Mouse (Mus musculus): ENCODE measurements around the gene Olfr70. TPM values are rescaled to one million over a fixed set of nuclear protein-coding genes. Genes with fewer than 3 reads are reported as not detected.

Gene Olfr70
- polyA plus RNA-seq, 1 experiment from 2014 or later = 0.07 TPM

DNA sequence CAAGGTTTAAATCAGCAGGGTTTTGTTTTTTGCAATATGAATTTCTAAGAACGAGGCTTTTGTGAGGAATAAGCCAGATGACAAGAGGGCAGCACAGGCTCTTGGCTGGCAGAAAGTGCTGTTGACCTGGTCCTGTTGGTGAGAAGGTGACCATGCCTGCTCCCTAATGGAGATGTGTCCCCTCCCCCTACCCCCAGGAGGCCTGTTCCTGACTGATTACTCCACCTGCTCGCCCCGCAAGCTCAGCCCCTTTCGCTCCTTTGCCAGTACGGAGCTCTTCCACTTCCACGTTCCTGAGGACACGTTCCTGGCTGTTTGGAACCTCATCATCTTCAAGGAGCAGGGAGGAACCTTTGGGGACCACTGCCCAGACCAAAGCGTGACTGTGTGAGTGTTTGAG is 26.9 kb downstream of the Olfr70 start:
- 81% methylated on average over 8 of the region's 8 CpGs for WGBS
- peaks cover 18% of the 10 kb centered on the region for H3K27me3 ChIP-seq (replicated peaks; ENCODE audit: low read depth, poor library complexity, severe bottlenecking)
- peaks cover 39% of the 10 kb centered on the region for H3K4me1 ChIP-seq
- DNase-seq (ENCODE audit: low spot score) = no peak
- H3K9me3 ChIP-seq = no peaks in the 10 kb centered on the region
- peaks cover 33% of the 10 kb centered on the region for H3K36me3 ChIP-seq (replicated peaks)
- no peak overlapping the region for H3K4me3 ChIP-seq
- no peak overlapping the region for H3K27ac ChIP-seq (replicated peaks)

DNA sequence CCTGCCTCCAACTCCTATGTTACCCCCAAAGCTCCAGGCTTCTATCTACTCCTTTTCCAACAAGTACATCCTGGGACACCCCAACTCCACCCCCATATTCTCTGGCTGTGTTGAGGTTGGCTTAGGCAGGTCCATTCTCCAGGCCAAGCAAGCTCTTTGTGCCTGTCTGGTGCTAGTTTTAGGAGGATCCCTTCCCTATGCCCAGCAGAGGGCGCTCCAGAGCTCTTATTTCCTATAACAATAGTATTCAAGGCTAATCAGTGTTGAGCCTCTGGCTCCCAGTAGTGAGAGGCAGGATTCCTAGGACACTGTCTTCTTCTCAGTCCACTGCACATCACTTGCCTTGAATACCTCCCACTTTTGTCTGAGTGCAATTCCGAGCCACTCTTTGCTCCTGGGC is 28.5 kb downstream of the Olfr70 start:
- H3K27ac ChIP-seq (replicated peaks) = no peak overlapping the region
- 11% methylated on average over 2 of the region's 2 CpGs for WGBS
- peaks cover 22% of the 10 kb centered on the region for H3K36me3 ChIP-seq (replicated peaks)
- H3K4me3 ChIP-seq = no peak overlapping the region
- peaks cover 42% of the 10 kb centered on the region for H3K4me1 ChIP-seq
- peaks cover 34% of the 10 kb centered on the region for H3K27me3 ChIP-seq (replicated peaks; ENCODE audit: low read depth, poor library complexity, severe bottlenecking)
- DNase-seq (ENCODE audit: low spot score) = peak; percentile 89
- H3K9me3 ChIP-seq = no peaks in the 10 kb centered on the region

- no peak for DNase-seq (ENCODE audit: low spot score)
- Histone ChIP-seq H3K27ac (replicated peaks) (peak overlapping the region; percentile 93), H3K4me1 (peaks cover 42% of the 10 kb centered on the region), H3K36me3 (replicated peaks) (peaks cover 6% of the 10 kb centered on the region), H3K9me3 (no peaks in the 10 kb centered on the region), H3K4me3 (peak overlapping the region; percentile 85), H3K27me3 (replicated peaks; ENCODE audit: low read depth, poor library complexity, severe bottlenecking) (peaks cover 61% of the 10 kb centered on the region)
- WGBS = under 1% methylated on average over 25 of the region's 25 CpGs
These were observed 31.2 kb downstream of the Olfr70 start for GRCm38 (mm10) chr4:43669428-43669794.

GRCm38 (mm10) chr4:43668782-43669427 is 31.7 kb downstream of the Olfr70 start, which contains the start of the genes Tmem8b and Fam221b:
Tmem8b (plus strand) TSS chr4:43668971.
Fam221b (minus strand) TSS chr4:43669145.
- DNase-seq (ENCODE audit: low spot score) = peak; percentile 92
- peaks cover 63% of the 10 kb centered on the region for H3K27me3 ChIP-seq (replicated peaks; ENCODE audit: low read depth, poor library complexity, severe bottlenecking)
- WGBS = 2% methylated on average over 39 of the region's 41 CpGs
- peak within 1 kb of the TSS; percentile 85 for H3K4me3 ChIP-seq
- H3K36me3 ChIP-seq (replicated peaks) = peaks cover 1% of the 10 kb centered on the region; the same call in 1 of the 2 replicates
- H3K4me1 ChIP-seq = peaks cover 42% of the 10 kb centered on the region
- H3K9me3 ChIP-seq = no peaks in the 10 kb centered on the region
- H3K27ac ChIP-seq (replicated peaks) = peak within 1 kb of the TSS; percentile 93

DNA sequence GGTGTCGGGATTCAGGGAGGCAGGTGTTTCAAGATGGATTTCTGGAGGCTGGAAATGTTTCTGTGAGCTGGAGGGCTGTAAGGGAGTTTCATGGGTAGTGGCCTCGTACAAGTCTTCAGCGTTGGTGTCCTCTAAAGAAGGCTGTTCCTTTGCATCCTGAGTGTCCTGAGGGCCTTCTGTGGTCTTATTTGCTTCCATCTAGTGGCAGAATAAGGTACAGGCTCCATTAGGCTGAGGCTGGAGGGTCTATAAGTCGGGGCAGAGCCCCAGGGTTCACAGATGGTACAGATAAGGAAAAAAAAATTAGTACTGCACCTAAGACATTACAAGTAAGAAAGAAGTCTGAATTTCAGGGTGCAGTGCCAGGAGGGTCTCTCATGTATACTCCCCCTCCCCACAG is 34.2 kb downstream of the Olfr70 start:
- 31% methylated on average over 4 of the region's 4 CpGs for WGBS
- H3K27me3 ChIP-seq (replicated peaks; ENCODE audit: low read depth, poor library complexity, severe bottlenecking) = peaks cover 86% of the 10 kb centered on the region
- no peak overlapping the region for H3K27ac ChIP-seq (replicated peaks)
- no peaks in the 10 kb centered on the region for H3K9me3 ChIP-seq
- no peaks in the 10 kb centered on the region for H3K36me3 ChIP-seq (replicated peaks)
- H3K4me3 ChIP-seq = no peak overlapping the region
- peaks cover 24% of the 10 kb centered on the region for H3K4me1 ChIP-seq
- no peak for DNase-seq (ENCODE audit: low spot score)

GRCm38 (mm10) chr4:43657146-43657545 is 43.5 kb downstream of the Olfr70 start:
- Histone ChIP-seq H3K4me1 (peaks cover 30% of the 10 kb centered on the region), H3K4me3 (peak overlapping the region; percentile 86), H3K27ac (replicated peaks) (no peak overlapping the region), H3K27me3 (replicated peaks; ENCODE audit: low read depth, poor library complexity, severe bottlenecking) (peaks cover 25% of the 10 kb centered on the region), H3K9me3 (no peaks in the 10 kb centered on the region), H3K36me3 (replicated peaks) (no peaks in the 10 kb centered on the region)
- 65% methylated on average over 4 of the region's 4 CpGs for WGBS
- DNase-seq (ENCODE audit: low spot score) = no peak

DNA sequence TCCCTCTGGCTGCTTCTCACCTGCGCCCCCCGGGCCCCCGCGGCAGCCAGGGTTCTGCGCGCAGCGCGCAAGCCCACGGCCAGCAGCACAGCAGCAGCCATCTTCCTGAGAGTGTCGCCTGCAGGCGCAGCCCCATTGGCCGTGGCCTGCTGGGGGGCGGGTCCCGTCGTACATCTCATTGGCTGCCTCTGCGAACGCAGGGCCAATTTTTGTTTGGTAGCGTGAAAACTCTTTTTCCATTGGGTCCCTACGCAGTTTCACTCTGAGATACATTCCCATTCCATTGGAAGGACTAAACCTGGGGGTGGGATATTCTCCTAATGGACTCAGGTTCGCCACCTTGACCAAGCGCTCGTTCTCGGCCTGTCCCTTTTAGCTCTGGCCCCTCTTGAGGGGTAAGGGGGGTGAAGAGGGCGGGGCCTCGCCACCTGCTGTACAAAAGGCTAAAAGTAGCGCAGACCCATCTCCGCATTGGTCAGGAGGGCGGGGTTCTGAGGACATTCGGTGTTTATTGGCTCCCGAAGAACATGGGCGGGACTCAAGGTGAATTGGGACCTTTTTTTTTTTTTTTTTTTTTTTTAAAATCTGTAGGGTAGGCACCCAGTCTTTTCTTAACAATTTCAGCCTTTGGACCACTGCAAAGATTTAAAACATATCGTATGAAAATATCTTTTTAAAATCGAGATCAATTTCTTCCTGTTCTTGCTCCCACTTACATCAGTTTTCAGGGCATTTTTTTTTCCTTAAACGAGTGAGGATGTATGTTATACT is 44.1 kb downstream of the Olfr70 start, which contains the start of gene Hint2:
TSS of gene Hint2 (minus strand) at position 128 of the 771 bp plus-strand sequence.
- peak; percentile 96 for DNase-seq (ENCODE audit: low spot score)
- Histone ChIP-seq H3K9me3 (no peaks in the 10 kb centered on the region), H3K4me3 (peak within 1 kb of the TSS; percentile 86), H3K36me3 (replicated peaks) (no peaks in the 10 kb centered on the region; the same call in 1 of the 2 replicates), H3K4me1 (peaks cover 30% of the 10 kb centered on the region), H3K27me3 (replicated peaks; ENCODE audit: low read depth, poor library complexity, severe bottlenecking) (peaks cover 19% of the 10 kb centered on the region), H3K27ac (replicated peaks) (peak within 1 kb of the TSS; percentile 93)
- 1% methylated on average over 34 of the region's 34 CpGs for whole genome bisulfite sequencing

DNA sequence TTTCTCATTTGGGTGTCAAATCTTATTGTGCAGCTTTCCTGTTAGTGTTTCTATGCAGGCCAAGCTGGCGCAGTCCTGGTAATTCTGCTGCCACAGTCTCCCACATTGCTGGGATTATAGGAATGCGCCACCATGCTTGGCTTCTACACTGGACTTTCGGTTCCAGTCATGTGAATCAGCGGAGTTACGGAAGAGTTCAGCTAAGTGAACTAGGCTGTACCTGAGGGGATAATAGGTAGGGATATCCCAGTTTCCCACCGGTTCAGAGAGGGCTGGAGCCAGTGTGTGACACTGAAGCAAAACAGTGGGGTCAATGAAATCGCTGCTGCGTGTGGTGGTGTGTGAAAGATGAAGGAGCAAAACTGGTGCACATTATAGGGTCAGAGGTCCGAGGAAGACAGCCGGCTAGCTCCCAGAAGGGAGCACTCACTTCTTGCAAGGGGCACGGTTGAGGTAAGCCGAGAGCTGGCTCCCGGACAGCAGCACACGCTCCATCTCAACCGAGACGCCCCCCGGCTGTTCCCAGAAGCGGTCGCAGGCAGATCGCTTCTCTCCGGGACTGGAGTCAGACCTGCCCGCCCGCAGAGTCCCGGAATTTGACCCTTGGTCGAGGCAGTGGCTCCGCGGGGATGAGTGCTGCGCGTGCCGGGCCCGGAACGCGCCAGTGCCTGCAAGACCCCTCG is 44.8 kb downstream of the Olfr70 start:
- Histone ChIP-seq H3K27me3 (replicated peaks; ENCODE audit: low read depth, poor library complexity, severe bottlenecking) (peaks cover 12% of the 10 kb centered on the region; the same call in 1 of the 2 replicates), H3K4me1 (peaks cover 30% of the 10 kb centered on the region), H3K36me3 (replicated peaks) (peaks cover under 1% of the 10 kb centered on the region), H3K4me3 (peak overlapping the region; percentile 86), H3K27ac (replicated peaks) (peak overlapping the region; percentile 93), H3K9me3 (no peaks in the 10 kb centered on the region)
- 6% methylated on average over 34 of the region's 34 CpGs for WGBS
- no peak for DNase-seq (ENCODE audit: low spot score)

DNA sequence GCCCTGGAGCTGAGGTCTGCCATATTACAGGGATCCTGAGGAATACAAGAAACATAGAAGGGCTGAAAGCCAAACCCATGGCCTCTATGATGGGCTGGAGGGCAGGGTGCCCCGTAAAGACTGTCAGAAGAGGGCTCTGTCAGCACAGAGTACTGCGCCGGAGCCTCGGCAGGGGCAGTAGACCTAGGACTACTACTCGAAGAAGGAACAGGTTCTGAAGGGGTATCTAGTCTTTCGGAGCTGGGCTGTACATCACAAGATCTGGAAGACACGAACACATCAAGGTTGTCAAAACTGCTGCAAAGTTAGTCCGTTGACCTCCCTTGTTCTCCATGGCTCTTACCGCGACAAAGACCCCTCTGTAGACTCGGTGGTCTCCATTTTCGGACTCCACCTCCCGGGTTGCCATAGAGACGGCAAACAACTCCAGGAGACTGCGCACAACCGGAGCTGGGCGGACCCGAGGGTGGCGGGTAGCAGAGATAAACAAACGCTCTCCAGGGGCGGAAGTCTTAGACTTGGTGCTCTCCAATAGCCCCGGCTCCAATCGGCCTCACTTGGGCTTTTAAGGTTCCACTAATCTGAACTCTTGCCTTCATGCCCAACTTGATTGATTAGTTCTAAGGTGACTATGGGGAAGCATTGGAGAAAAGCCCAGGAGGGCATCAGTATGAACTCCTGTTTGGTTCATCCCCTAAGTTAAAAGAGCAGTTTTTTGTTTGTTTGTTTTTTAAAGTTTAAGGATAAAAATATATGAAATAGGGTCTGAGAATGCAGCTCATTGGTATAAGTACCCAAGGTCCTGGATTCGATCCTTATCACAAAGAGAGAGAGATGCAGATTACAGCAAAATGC is 47.2 kb downstream of the Olfr70 start, which contains the start of gene Spag8:
TSS of gene Spag8 (minus strand) at position 434 of the 855 bp plus-strand sequence.
- 17% methylated on average over 24 of the region's 24 CpGs for WGBS
- Histone ChIP-seq H3K4me1 (peaks cover 30% of the 10 kb centered on the region), H3K9me3 (peaks cover 10% of the 10 kb centered on the region; the same call in 1 of the 2 replicates), H3K36me3 (replicated peaks) (peaks cover 16% of the 10 kb centered on the region), H3K27ac (replicated peaks) (peak within 1 kb of the TSS; percentile 65), H3K27me3 (replicated peaks; ENCODE audit: low read depth, poor library complexity, severe bottlenecking) (no peaks in the 10 kb centered on the region), H3K4me3 (peak within 1 kb of the TSS; percentile 52)
- peak; percentile 79 for DNase-seq (ENCODE audit: low spot score)

- Histone ChIP-seq H3K4me3 (peak overlapping the region; percentile 52), H3K27me3 (replicated peaks; ENCODE audit: low read depth, poor library complexity, severe bottlenecking) (no peaks in the 10 kb centered on the region), H3K27ac (replicated peaks) (peak overlapping the region; percentile 65), H3K4me1 (peaks cover 30% of the 10 kb centered on the region), H3K9me3 (peaks cover 10% of the 10 kb centered on the region; the same call in 1 of the 2 replicates), H3K36me3 (replicated peaks) (peaks cover 16% of the 10 kb centered on the region)
- WGBS = 86% methylated on average over 4 of the region's 4 CpGs
- DNase-seq (ENCODE audit: low spot score) = no peak
These were observed 47.9 kb downstream of the Olfr70 start for GRCm38 (mm10) chr4:43652726-43653125.

GRCm38 (mm10) chr4:43649783-43650182 is 50.8 kb downstream of the Olfr70 start:
- Histone ChIP-seq H3K4me3 (no peak overlapping the region), H3K9me3 (peaks cover 10% of the 10 kb centered on the region; the same call in 1 of the 2 replicates), H3K27me3 (replicated peaks; ENCODE audit: low read depth, poor library complexity, severe bottlenecking) (no peaks in the 10 kb centered on the region), H3K27ac (replicated peaks) (no peak overlapping the region), H3K4me1 (peaks cover 12% of the 10 kb centered on the region), H3K36me3 (replicated peaks) (peaks cover 21% of the 10 kb centered on the region)
- no peak for DNase-seq (ENCODE audit: low spot score)
- 96% methylated on average over 3 of the region's 3 CpGs for WGBS
